Mouse (Mus musculus) kidney, postnatal 4 days (tissue): ENCODE results near the gene Ctf2.
A peak's percentile ranks its signal among the peaks of the same experiment; 100 is the strongest.
"Not testable (repeated sequence)": the region's sequence is repeated elsewhere in the genome, so short reads cannot be mapped to it uniquely, and the experiment has no call there.

Source experiments
- DNase-seq, 2 experiments: peaks; one replicate each; pipeline ENCODE4 v3.0.0; 2021; ENCODE audit warnings: mixed read lengths in 2 of 2

Gene Ctf2

GRCm38 (mm10) chr7:127732066-127732465, at the start of gene Ctf2:
Gene Ctf2 (minus strand): TSS chr7:127732166.
- not testable (repeated sequence) for DNase-seq

DNA sequence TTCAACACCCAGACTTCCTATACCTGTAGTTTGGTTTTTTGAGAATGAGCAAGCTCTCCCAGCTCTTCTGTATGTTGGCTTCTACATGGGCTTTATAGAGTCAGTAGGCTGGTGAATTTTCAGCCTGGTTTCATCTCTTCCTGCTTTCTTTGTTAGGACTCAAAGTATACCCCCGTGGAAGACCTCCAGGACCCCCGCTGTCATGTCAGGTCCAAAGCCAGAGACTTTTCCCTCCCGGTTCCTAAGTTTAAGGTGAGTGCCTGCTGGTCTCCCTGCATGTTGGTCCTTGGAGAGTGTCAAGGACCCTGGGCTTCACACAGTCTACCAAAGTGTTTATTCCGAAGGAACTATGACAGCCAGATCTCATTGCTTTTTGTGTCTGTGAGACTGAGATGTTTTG, 46.4 kb upstream of the Ctf2 start:
- no peak for DNase-seq

DNA sequence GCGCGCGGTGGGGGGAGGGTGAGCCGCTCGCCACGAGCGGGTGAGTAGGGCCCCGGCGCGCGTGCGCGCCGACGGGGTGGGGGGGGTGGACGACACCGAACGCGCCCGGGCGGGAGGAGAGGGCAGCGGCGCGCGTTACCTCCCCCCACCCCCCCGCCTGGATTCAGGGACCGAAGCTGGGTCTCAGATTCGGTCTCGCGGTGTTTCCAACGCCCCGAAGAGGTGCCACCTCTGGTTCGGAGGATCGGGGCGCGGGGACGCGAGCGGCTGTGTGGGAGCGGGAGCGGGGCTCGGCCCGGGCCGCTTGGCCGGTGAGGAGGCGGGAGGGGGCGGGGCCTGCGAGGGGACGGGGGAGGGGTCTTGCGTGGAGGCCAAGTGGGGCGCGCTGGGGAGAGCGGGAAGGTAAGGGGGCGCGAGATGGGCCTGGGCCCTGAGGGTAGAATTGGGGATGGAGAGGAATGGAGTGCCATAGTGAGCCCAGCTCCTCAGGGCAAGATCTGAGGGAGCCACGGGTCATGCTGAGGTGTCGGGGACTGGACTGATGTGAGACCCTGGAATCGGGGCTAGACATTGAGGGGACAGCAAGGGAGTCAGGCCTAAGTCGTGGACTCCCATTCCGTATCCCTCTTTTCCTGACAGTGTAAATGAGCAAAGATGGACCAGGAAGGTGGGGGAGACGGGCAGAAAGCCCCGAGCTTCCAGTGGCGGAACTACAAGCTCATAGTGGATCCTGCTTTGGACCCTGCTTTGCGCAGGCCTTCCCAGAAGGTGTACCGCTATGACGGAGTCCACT, 45.7 kb upstream of the Ctf2 start:
- peak; percentile 78 to 84 for DNase-seq

GRCm38 (mm10) chr7:127776878-127777473, 45.0 kb upstream of the Ctf2 start:
- peak; percentile 99 for DNase-seq

GRCm38 (mm10) chr7:127776426-127776825, 44.5 kb upstream of the Ctf2 start, which contains the start of gene Setd1a:
Gene Setd1a (plus strand): TSS chr7:127776670.
- DNase-seq: peak; percentile 95

DNA sequence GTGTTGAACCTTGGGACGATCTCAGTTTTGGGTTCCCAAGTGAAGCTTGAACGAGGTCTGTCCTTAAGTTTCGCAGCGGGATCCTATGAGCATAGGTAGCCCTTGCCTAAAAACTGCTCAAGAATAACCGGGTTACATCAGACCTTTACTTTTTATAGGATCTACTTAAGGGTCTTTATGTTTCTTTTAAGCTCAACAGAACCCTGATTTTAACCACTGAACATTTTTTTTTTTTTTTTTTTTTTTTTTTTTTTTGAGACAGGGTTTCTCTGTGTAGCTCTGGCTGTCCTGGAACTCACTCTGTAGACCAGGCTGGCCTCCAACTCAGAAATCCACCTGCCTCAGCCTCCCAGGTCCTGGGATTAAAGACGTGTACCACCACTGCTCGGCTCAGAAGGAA, 43.9 kb upstream of the Ctf2 start:
- DNase-seq: not testable (repeated sequence)

DNA sequence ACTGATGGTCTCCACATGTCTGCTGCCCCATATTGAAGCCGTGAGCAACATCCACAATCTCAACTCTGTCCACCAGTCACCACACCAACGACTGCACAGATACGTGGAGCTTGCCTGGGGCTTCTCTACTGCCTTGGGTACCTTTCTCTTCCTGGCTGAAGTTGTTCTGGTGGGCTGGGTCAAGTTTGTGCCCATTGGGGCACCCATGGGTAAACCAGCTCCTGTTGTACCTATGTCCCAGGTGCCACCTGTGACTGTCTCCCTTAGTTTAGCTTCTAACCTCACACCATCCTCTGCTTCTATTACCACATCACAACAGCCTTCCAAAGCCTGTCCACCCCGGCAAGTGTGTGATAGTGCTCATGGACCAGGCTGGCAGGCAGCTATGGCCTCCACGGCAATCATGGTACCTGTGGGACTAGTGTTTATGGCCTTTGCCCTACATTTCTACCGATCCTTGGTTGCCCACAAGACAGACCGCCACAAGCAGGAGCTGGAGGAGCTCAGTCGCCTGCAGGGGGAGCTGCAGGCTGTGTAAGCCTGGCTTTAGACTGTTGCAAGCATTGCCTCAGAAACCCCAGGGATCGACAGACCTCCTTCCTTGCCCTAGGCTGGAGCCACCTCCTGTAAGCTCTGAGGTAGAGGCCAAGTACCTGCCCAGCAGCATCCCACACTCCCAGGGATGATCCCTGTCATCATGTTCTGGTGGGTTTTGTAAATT, 41.9 kb upstream of the Ctf2 start:
- DNase-seq: peak; percentile 82 to 90

GRCm38 (mm10) chr7:127772557-127772956, 40.6 kb upstream of the Ctf2 start:
- no peak for DNase-seq

GRCm38 (mm10) chr7:127772080-127772479, 40.1 kb upstream of the Ctf2 start:
- no peak for DNase-seq

GRCm38 (mm10) chr7:127771262-127771661, 39.3 kb upstream of the Ctf2 start:
- no peak for DNase-seq

DNA sequence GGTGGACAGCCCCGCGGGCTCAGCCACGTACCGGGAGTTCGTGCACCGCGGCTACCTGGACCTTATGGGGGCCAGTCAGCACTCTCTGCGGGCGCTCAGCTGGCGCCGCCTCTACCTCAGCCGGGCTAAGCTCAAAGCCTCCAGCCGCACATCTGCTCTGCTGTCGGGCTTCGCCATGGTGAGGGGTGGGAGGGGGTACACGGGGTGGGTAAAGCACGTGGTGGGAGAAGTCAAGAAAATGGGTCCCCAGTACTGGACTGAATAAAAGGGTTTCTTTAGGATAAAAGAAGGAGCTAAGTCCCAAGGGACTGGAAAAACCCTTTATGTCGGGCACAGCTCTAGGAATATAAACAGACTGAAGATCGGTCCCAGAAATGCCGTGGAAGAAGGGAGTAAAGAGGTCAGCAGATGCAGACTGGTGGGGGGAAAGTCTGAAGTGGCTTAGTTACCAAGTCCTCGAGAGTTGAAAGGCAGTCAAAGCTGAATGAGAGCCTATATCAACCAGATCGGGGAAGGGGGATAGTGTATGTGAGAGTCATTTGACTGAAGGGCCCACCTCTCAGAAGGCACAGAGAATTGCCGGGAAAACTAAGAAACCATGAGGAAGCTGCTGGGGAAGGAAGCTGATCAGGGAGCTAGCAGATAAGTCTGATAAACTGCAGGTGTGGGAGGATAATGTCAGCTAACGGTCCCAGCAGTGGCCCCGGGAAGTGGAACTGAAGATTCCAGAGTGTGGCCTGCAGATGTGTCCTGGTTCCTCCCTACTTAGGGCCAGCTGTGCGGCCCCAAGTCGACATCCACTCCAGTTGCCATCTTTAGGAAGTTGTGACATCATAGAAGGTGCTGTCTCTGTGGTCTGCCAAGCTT, 38.3 kb upstream of the Ctf2 start:
- peak in 1 of 2 experiments; percentile 39 for DNase-seq

DNA sequence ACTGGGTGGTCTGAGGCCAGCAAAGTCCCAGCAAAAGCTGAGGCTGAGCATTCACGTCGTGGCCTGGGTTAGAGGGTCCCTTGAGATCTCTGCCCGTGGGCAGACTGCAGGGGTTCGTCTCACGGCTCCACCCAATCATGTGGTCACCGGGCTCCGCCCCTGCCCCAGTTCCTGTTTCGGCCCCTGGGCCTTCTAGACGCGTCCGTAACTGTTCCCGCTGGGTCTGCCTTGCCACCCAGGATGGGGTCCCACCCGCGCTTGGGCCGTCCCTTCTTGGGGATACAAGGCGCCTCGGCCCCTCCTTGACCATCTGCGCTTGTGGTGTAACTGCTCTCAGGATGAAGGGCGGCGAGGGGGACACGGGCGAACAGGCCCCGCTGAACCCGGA, 37.7 kb upstream of the Ctf2 start, which contains the start of gene Orai3:
Gene Orai3, plus strand, starts transcription at position 165 of the 388 bp plus-strand sequence.
- peak; percentile 91 to 94 for DNase-seq

- DNase-seq: peak; percentile 97
These were observed 37.1 kb upstream of the Ctf2 start for GRCm38 (mm10) chr7:127768997-127769593.

GRCm38 (mm10) chr7:127768346-127768996, 36.5 kb upstream of the Ctf2 start:
- DNase-seq: peak in 1 of 2 experiments; percentile 33

DNA sequence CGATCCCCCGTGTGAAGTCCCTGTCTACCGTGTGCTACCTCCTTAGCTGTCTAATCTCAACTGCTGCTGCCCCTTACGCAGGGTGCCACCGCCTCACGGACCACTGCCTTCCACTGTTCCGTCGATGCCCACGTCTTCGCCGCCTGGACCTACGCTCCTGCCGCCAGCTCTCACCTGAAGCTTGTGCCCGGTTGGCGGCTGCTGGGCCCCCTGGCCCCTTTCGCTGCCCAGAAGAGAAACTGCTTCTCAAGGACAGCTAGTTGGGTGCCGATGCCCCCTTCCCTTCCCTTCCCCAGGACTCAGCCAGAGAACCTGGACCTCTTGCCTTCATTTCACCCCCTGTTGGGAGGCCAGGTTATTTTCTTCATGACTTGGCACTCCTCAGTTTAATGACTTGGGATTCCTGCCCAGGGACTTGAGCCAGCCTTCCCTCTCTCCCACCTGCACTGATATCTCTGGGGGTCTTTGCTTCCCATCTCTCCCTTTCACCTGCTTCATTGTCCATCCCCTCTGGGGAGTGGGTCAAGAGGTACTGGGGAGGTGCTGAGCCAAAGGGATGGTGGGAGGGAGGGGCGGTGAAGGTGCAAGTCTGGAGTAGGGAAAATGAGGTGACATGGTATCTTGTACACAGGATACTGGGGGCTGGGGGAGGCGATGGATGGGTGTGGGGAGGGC, 35.8 kb upstream of the Ctf2 start:
- no peak for DNase-seq

DNA sequence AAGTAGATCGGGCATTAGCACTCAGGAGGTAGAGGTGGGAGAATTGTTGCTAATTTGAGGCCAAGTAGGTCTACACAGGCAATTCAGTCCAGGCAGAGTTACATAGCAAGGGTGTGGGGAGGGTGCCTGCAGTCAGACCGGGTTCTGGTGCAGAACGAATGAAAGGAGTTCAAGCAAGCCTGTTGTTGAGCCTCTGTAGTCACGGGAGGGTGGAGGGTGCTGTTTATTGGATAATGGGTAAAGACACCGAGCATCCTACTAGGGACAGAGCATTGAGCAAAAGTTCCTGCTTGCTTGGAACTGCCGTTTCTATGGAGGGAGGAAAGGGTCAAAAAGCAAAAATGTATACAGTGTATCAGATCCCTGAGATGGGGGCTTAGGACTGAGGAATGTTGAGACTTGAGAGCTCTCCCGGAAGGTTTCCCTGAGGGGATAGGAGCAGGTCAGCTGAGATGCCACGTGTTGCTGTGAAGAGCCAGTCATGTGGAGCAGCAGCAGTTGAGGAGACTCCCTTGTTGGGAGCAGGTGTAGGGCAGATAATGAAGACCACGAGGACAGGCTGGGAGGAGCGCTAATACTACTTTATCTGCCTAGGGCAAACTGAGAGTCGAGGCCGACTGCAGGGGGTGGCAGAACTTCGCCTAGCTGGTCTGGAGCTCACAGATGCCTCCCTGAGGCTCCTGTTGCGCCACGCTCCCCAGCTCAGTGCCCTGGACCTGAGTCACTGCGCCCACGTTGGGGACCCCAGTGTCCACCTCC, 35.1 kb upstream of the Ctf2 start:
- DNase-seq: no peak

DNA sequence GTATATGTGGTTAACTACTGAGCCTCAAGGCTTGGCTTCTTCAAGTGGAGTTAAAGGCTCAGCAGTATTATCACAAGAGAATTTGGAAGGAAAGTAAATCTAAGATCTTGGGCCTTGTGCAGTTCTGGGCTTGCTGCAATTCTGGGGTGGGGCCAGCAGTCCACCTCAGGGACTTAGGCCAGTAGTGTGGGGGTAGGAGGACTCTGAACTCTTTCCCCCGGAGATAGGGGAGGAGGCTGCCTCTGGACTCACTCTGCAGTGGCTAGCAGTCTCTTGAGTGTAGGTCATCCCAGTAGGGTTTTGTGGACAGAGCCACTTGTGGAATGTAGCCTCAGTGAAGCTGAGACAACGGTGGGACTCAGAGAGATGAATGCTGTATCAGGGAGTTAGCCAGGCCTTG, 33.8 kb upstream of the Ctf2 start:
- peak in 1 of 2 experiments; percentile 34 for DNase-seq

DNA sequence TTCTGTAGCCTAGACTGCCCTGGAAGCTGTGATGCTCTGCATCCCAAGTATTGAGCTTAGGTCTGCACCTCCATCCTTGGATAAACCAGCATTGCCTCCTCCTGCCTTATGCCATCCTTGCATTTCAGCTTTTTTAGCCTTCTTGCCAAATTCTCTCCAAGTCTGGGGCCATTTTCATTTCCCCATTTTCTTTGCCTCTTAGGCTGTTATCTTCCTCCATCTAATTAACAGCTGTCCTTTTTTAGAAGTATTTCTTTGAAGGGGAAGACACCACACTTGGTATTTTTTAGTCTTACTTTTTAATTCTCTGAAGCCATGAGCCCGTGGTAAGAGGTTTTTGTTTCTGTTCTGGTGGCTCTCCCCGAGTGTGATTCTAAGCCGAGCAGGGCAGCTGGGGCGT, 31.7 kb upstream of the Ctf2 start:
- DNase-seq: no peak

DNA sequence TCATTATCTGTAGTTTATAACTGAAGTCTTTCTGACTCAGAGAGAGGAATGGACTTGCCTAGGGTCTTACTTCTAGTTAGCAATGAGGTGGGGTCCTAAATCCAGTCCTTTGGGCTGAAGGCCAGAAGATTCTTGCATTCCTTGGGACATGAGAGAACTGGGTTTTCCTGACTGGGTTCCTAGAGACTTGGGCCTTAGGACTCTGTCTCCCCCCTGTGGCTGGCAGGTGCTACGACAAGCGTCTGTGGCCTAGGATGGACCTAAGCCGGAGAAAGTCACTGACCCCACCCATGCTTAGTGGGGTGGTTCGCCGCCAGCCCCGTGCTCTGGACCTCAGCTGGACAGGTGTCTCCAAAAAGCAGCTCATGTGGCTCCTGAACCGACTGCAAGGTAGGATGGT, 29.1 kb upstream of the Ctf2 start:
- peak; percentile 81 to 85 for DNase-seq

- no peak for DNase-seq
These were observed 28.5 kb upstream of the Ctf2 start for GRCm38 (mm10) chr7:127760478-127760877.
